Mouse (Mus musculus) liver, embryonic 14.5 days (tissue): ENCODE data around the gene Ptprs. TPM values are rescaled to one million over a fixed set of nuclear protein-coding genes. Genes with fewer than 3 reads are reported as not detected.

Source experiments
- ATAC-seq: fragments of 200-750 bp; cut with Nextera tagmentation; 2 replicates; pipeline ENCODE4 v1.8.0; 2017; ENCODE audit warnings: moderate number of reproducible peaks, mild to moderate bottlenecking, moderate library complexity; ENCODE audit not compliant: insufficient read depth
- DNase-seq, 3 experiments: peaks; one replicate each; pipeline ENCODE4 v3.0.0-alpha.2; 2012 to 2013; ENCODE audit warnings: low read depth in 3 of 3, low spot score in 3 of 3
- H3K27ac ChIP-seq: fragments of 300-500 bp; sonication (generic); 2 replicates; pipeline ENCODE4 v1.5.1; 2014; ENCODE audit warnings: moderate library complexity, mild to moderate bottlenecking, control low read depth, inconsistent platforms
- H3K27me3 ChIP-seq: fragments of 300-500 bp; sonication (generic); 2 replicates; pipeline ENCODE4 v1.6.1; 2014; ENCODE audit warnings: mild to moderate bottlenecking, low read length, moderate library complexity; ENCODE audit not compliant: control insufficient read depth, insufficient read depth
- H3K36me3 ChIP-seq: fragments of 300-500 bp; sonication (generic); replicated peaks from 2 replicates; pipeline ENCODE4 v1.6.1; 2014; ENCODE audit warnings: low read depth; ENCODE audit not compliant: control insufficient read depth, insufficient read depth
- H3K4me1 ChIP-seq, 2 experiments: fragments of 200-500 bp in 1 of 2; fragments of 300-500 bp in 1 of 2; sonication (generic) in 1 of 2; replicated peaks; 2 replicates each; pipeline ENCODE4 v1.6.1; 2012 to 2014; ENCODE audit warnings: antibody characterized with exemption in 1 of 2, inconsistent platforms in 1 of 2, low read length in 1 of 2; ENCODE audit not compliant: control insufficient read depth in 2 of 2, insufficient read depth in 2 of 2
- H3K4me2 ChIP-seq: fragments of 300-500 bp; sonication (generic); 2 replicates; pipeline ENCODE4 v1.6.1; 2014; ENCODE audit warnings: low read depth, mild to moderate bottlenecking, control low read depth, moderate library complexity
- H3K4me3 ChIP-seq, 2 experiments: fragments of 200-500 bp in 1 of 2; fragments of 300-500 bp in 1 of 2; sonication (generic) in 1 of 2; 2 replicates each; pipeline ENCODE4 v1.5.1; 2012 to 2014; ENCODE audit warnings: low read depth in 2 of 2, low read length in 2 of 2, mild to moderate bottlenecking in 2 of 2, control low read depth in 1 of 2, inconsistent platforms in 1 of 2, moderate library complexity in 1 of 2; ENCODE audit not compliant: insufficient read depth in 1 of 2
- H3K9ac ChIP-seq: fragments of 300-500 bp; sonication (generic); replicated peaks from 2 replicates; pipeline ENCODE4 v1.6.1; 2014; ENCODE audit warnings: mild to moderate bottlenecking, control low read depth, moderate library complexity
- H3K9me3 ChIP-seq: fragments of 300-500 bp; sonication (generic); 2 replicates; pipeline ENCODE4 v1.6.1; 2016; ENCODE audit warnings: low read length, mixed read lengths; ENCODE audit not compliant: control insufficient read depth
- CTCF ChIP-seq: IDR thresholded peaks from 2 replicates; pipeline ENCODE4 v1.5.1; 2016; ENCODE audit warnings: antibody characterized with exemption, low read depth, control low read depth
- EP300 ChIP-seq: IDR thresholded peaks from 2 replicates; pipeline ENCODE4 v1.6.1; 2016; ENCODE audit warnings: antibody characterized with exemption, low read depth
- WGBS: fragments of 180-500 bp; shearing (Covaris S2); extraction: QIAGEN DNeasy Blood & Tissue Kit; methylation state at CpG from one replicate; pipeline ENCODE4 v1.1.7; 2014; ENCODE audit not compliant: insufficient replicate concordance; 5-methylcytosine and 5-hydroxymethylcytosine counted together
- polyA plus RNA-seq, 2 experiments: library from polyadenylated mRNA; depleted of rRNA in 1 of 2; stranded (reverse) in 1 of 2; unstranded in 1 of 2; fragments of >200 nt; fragmentation: Nextera tagmentation in 1 of 2; extraction: Ambion mirVana in 1 of 2; gene quantifications; 2 replicates each; pipeline versions ENCODE4 v1.2.1 to v1.2.3; 2012 to 2014

The Ptprs gene
- polyA plus RNA-seq, 2 experiments: 3.8 to 17.7 TPM

DNA sequence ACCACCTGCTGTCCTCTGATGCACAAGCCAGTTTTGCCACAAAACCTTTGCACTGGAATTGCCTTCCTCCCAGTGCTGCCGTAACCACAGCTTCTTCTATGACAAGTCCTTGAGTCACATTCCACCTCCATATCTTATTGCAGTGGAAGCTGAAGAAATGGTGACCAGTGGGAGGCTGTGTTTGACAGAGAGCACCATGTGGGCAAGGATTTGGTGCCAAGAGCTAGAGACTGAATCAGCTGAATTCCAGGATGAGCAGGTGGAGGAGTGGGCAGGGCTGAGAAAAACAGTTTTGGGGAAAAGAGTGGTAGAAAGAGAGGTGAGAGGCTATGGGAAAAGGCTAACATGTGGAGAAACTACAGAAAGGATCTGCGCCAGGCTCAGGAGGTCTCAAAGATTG lies 17.6 kb upstream of the Ptprs start:
- ATAC-seq (no peak), DNase-seq (no peak)
- peaks cover 20% of the 10 kb centered on the region for H3K9me3 ChIP-seq
- no peaks in the 10 kb centered on the region; the same call in 1 of the 2 replicates for H3K27me3 ChIP-seq
- no peak overlapping the region for H3K9ac ChIP-seq
- H3K27ac ChIP-seq: no peak overlapping the region
- no peak overlapping the region for H3K4me3 ChIP-seq
- WGBS: 72% methylated on average over 2 of the region's 2 CpGs
- no peak overlapping the region for H3K4me2 ChIP-seq
- H3K4me1 ChIP-seq: no peaks in the 10 kb centered on the region
- TF ChIP-seq CTCF (no peak), EP300 (no peak)
- H3K36me3 ChIP-seq: no peaks in the 10 kb centered on the region

DNA sequence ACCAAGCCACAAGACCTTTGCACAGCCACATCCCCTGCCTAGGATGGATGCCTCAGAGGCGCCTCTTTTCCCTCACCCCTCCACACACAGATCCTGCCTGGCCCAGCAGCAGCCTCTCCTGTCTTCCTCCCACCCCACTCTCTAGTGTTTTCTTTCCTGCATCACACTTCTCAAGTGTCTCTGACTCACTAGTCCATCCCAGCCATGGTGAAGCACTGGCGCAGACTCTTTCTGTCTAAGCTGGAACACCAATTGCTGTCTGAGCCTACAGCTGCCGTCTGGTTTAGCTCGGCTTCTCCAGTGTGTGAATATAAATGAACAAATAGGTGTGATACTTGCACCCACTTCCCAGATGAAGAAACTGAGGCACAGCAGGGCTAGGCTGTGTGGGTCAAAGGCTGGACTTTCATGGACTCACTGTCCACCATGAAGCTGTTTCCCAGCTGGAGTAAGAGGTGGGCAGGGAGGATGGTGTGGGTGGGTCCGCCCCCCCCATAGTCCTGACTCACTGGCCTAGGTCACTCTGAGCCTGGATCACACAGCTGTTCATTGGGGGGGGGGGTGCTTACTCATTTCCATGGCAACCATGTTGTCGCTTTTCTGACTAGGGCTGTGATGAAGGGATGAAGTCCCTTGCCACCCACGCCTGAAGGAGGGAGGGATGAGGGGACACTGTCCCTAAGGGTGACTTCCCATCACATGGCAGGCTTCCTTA lies 14.3 kb upstream of the Ptprs start:
- H3K27ac ChIP-seq: no peak overlapping the region
- WGBS: 65% methylated on average over 7 of the region's 7 CpGs
- no peaks in the 10 kb centered on the region for H3K36me3 ChIP-seq
- H3K27me3 ChIP-seq: no peaks in the 10 kb centered on the region; the same call in 1 of the 2 replicates
- TF ChIP-seq EP300 (no peak), CTCF (no peak)
- no peak overlapping the region for H3K9ac ChIP-seq
- DNase-seq (no peak), ATAC-seq (no peak)
- peaks cover 20% of the 10 kb centered on the region for H3K9me3 ChIP-seq
- H3K4me1 ChIP-seq: no peaks in the 10 kb centered on the region
- no peak overlapping the region for H3K4me3 ChIP-seq
- H3K4me2 ChIP-seq: no peak overlapping the region

DNA sequence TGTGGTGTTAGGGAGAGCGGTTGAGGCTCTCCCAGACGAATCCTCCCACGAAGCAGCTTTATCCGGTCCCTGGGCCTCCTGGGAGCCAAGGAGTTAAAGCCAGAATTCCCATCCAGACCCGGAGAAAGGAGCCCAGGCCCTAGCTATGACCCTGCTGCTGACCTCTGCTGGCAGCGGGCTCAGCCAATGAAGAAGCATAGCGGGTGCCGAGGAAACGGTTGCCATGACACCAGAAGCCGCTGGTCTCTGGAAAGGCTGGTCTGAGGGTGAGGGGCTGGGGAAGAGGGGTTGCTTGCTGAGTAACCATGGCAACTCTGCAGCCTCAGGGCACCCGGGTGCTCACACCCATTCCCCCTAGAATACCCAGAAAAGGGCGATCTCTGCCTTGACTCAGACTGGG lies 11.7 kb upstream of the Ptprs start:
- Histone ChIP-seq H3K9ac (no peak overlapping the region), H3K9me3 (no peaks in the 10 kb centered on the region; the same call in 1 of the 2 replicates), H3K27ac (no peak overlapping the region), H3K4me3 (no peak overlapping the region), H3K4me2 (no peak overlapping the region), H3K36me3 (no peaks in the 10 kb centered on the region), H3K4me1 (no peaks in the 10 kb centered on the region), H3K27me3 (no peaks in the 10 kb centered on the region; the same call in 1 of the 2 replicates)
- ATAC-seq (no peak), DNase-seq (no peak)
- TF ChIP-seq CTCF (no peak), EP300 (no peak)
- 22% methylated on average over 12 of the region's 12 CpGs for WGBS

DNA sequence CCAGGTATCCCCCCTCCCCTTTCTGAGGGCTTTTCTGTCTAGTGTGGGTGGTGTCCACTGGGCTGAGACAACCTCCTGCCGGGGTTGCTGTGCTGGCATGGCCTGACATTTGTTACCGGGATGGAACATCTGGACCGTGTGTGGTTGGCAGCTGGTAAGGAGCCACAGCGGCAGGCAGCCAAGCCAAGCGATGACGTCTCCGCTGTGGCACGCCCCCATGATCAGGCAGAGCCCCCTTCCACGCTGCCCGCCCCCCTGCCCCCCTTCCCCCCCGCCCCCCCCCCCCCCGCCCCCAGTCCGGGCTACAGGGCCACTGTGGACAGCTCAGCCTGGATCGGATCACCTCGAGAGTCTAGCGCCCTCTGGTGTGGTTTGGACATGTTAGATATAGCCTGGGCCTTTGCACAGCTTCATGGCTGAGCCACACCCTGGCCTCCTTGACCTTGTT lies 11.2 kb upstream of the Ptprs start:
- H3K4me2 ChIP-seq: no peak overlapping the region
- H3K9me3 ChIP-seq: no peaks in the 10 kb centered on the region
- H3K27me3 ChIP-seq: no peaks in the 10 kb centered on the region; the same call in 1 of the 2 replicates
- no peak overlapping the region for H3K27ac ChIP-seq
- H3K9ac ChIP-seq: no peak overlapping the region
- TF ChIP-seq EP300 (no peak), CTCF (peak; percentile 55)
- H3K4me3 ChIP-seq: no peak overlapping the region
- WGBS: 9% methylated on average over 12 of the region's 16 CpGs
- H3K36me3 ChIP-seq: no peaks in the 10 kb centered on the region
- ATAC-seq (no peak), DNase-seq (no peak)
- H3K4me1 ChIP-seq: no peaks in the 10 kb centered on the region

DNA sequence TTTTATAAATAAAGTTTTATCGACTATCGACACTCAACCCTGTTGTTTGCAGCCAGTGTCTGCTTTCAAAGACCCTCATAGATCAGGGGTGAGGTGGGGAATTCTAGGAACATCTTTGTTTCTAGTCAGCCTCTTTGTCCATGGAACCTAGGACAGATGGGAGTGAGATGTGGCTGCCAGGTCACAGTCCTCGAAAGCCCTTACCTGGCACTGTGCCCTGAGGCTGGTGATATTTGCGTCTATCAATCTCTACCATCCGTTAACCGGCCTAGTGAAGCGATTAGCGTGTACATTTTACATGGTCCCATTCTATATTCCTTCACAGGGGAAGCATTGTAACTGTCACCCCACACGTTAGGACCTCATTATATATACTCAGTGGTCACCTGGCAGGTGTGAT lies 9.6 kb upstream of the Ptprs start:
- Histone ChIP-seq H3K4me1 (no peaks in the 10 kb centered on the region), H3K4me2 (no peak overlapping the region), H3K36me3 (no peaks in the 10 kb centered on the region), H3K9ac (no peak overlapping the region), H3K9me3 (no peaks in the 10 kb centered on the region), H3K4me3 (no peak overlapping the region), H3K27me3 (no peaks in the 10 kb centered on the region; the same call in 1 of the 2 replicates), H3K27ac (no peak overlapping the region)
- ATAC-seq (no peak), DNase-seq (no peak)
- TF ChIP-seq EP300 (no peak), CTCF (no peak)
- 80% methylated on average over 9 of the region's 9 CpGs for WGBS
